Mouse (Mus musculus) limb, embryonic 13.5 days (tissue): ENCODE measurements around the gene Gm18596. TPM values are rescaled to one million over a fixed set of nuclear protein-coding genes. Genes with fewer than 3 reads are reported as not detected.

Source experiments
- ATAC-seq: fragments of 200-750 bp; cut with Nextera tagmentation; 2 replicates; pipeline ENCODE4 v1.8.0; 2017; ENCODE audit warnings: low read depth, moderate number of reproducible peaks, moderate TSS enrichment; ENCODE audit not compliant: low FRiP score
- H3K27ac ChIP-seq: fragments of 300-500 bp; sonication (generic); 2 replicates; pipeline ENCODE4 v1.5.1; 2015; ENCODE audit warnings: inconsistent platforms, mild to moderate bottlenecking, moderate library complexity
- H3K27me3 ChIP-seq: fragments of 300-500 bp; sonication (generic); 2 replicates; pipeline ENCODE4 v1.6.1; 2015; ENCODE audit warnings: mild to moderate bottlenecking, inconsistent platforms
- H3K36me3 ChIP-seq: fragments of 300-500 bp; sonication (generic); 2 replicates; pipeline ENCODE4 v1.6.1; 2015; ENCODE audit warnings: inconsistent platforms, mild to moderate bottlenecking, moderate library complexity
- H3K4me1 ChIP-seq: fragments of 300-500 bp; sonication (generic); 2 replicates; pipeline ENCODE4 v1.6.1; 2015; ENCODE audit warnings: inconsistent platforms
- H3K4me2 ChIP-seq: fragments of 300-500 bp; sonication (generic); replicated peaks from 2 replicates; pipeline ENCODE4 v1.6.1; 2015; ENCODE audit warnings: inconsistent platforms, mild to moderate bottlenecking, moderate library complexity
- H3K4me3 ChIP-seq: fragments of 300-500 bp; sonication (generic); 2 replicates; pipeline ENCODE4 v1.5.1; 2015; ENCODE audit warnings: moderate library complexity, mild to moderate bottlenecking, inconsistent platforms
- H3K9ac ChIP-seq: fragments of 300-500 bp; sonication (generic); 2 replicates; pipeline ENCODE4 v1.6.1; 2015; ENCODE audit warnings: mild to moderate bottlenecking, inconsistent platforms
- H3K9me3 ChIP-seq: fragments of 300-500 bp; sonication (generic); 2 replicates; pipeline ENCODE4 v1.6.1; 2016; ENCODE audit warnings: inconsistent platforms
- WGBS: fragments of 180-500 bp; shearing (Covaris S2); methylation state at CpG from one replicate; pipeline ENCODE4 v1.1.7; 2015; 5-methylcytosine and 5-hydroxymethylcytosine counted together
- polyA plus RNA-seq: library from polyadenylated mRNA; unstranded; fragments of >200 nt; fragmentation: Nextera tagmentation; extraction: Ambion mirVana; gene quantifications from 2 replicates; pipeline ENCODE4 v1.2.1, GENCODE M21; 2015

Gene Gm18596
- polyA plus RNA-seq, 1 experiment from 2014 or later, result not detected

DNA sequence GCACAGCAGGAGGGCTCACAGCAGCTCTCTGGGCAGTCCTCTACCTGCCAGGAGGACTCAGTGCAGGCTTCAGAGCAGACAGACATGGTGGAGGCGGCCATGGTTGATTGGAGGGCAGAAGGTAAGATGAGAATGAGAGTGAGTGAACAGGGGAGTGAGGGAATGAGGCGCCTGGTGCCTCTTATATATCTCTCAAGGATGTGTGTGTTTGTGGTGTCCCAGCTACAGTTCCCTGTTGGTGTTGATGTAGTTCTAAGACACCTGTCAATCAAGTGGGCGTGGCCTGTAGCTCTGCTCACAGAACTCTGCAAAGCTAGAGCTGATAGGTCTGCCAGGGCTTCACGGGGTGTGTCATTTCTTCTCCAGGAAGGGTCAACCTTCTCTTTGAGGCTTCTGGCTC lies 45.3 kb downstream of the Gm18596 start, which contains the start of gene Gm9508:
Gene Gm9508 (minus strand): TSS at position 101 of the 400 bp plus-strand sequence.
- H3K4me1 ChIP-seq, result peaks cover 10% of the 10 kb centered on the region
- no peaks in the 10 kb centered on the region for H3K36me3 ChIP-seq
- ATAC-seq, result no peak
- no peak within 1 kb of the TSS for H3K4me3 ChIP-seq
- H3K4me2 ChIP-seq, result no peak within 1 kb of the TSS
- no peaks in the 10 kb centered on the region for H3K27me3 ChIP-seq
- no peak within 1 kb of the TSS for H3K27ac ChIP-seq
- no peak within 1 kb of the TSS for H3K9ac ChIP-seq
- H3K9me3 ChIP-seq, result 0 out of 2 replicates have a peak, but pooled peaks cover 6% of the 10 kb centered on the region
- 38% methylated on average over 4 of the region's 4 CpGs for WGBS

Other genes starting within 250 kb of the Gm18596 start
- 40.7 and 43.6 TPM in 2 replicates for gene Fam207a, start 226.9 kb downstream of the Gm18596 start, polyA plus RNA-seq
- gene Itgb2, start 212.4 kb downstream of the Gm18596 start, polyA plus RNA-seq, result 1.2 and 1.3 TPM in 2 replicates
- gene Pttg1ip, start 160.9 kb downstream of the Gm18596 start, polyA plus RNA-seq, result 122 and 124 TPM in 2 replicates
- gene Sumo3, start 136.5 kb downstream of the Gm18596 start, polyA plus RNA-seq, result 389 and 422 TPM in 2 replicates
- gene Gm49325, start 136.4 kb downstream of the Gm18596 start, polyA plus RNA-seq, result 3.9 TPM in 1 of 2 replicates, not detected in the other
- gene Ube2g2, start 120.4 kb downstream of the Gm18596 start, polyA plus RNA-seq, result 89.3 and 96.0 TPM in 2 replicates
- 0.74 and 1.3 TPM in 2 replicates for gene Tspear, start 56.1 kb downstream of the Gm18596 start, polyA plus RNA-seq
- not detected in 2 replicates for gene Gm19402, start 51.9 kb downstream of the Gm18596 start, polyA plus RNA-seq
- not detected in 2 replicates for gene Gm9508, start 45.4 kb downstream of the Gm18596 start, polyA plus RNA-seq
- gene Gm10272, start 36.0 kb downstream of the Gm18596 start, polyA plus RNA-seq, result not detected in 2 replicates
- gene Gm10024, start 31.2 kb downstream of the Gm18596 start, polyA plus RNA-seq, result 0.51 TPM in 1 of 2 replicates, not detected in the other
- gene Gm10142, start 26.8 kb downstream of the Gm18596 start, polyA plus RNA-seq, result not detected in 2 replicates
- 0.23 TPM in 1 of 2 replicates, not detected in the other for gene Krtap12-1, start 22.0 kb downstream of the Gm18596 start, polyA plus RNA-seq
- gene Gm10100, start 16.2 kb downstream of the Gm18596 start, polyA plus RNA-seq, result not detected in 2 replicates
- gene Gm9736, start 8.7 kb upstream of the Gm18596 start, polyA plus RNA-seq, result not detected in 2 replicates
- not detected in 2 replicates for gene Gm3233, start 17.0 kb upstream of the Gm18596 start, polyA plus RNA-seq
- not detected in 2 replicates for gene Gm3238, start 28.7 kb upstream of the Gm18596 start, polyA plus RNA-seq
- gene Gm7138, start 34.3 kb upstream of the Gm18596 start, polyA plus RNA-seq, result not detected in 2 replicates
- gene Gm3250, start 39.9 kb upstream of the Gm18596 start, polyA plus RNA-seq, result not detected in 2 replicates
- not detected in 2 replicates for gene Gm7137, start 45.6 kb upstream of the Gm18596 start, polyA plus RNA-seq
- not detected in 2 replicates for gene Gm9639, start 52.4 kb upstream of the Gm18596 start, polyA plus RNA-seq
- not detected in 2 replicates for gene Gm19668, start 56.5 kb upstream of the Gm18596 start, polyA plus RNA-seq
- gene Gm9507, start 69.2 kb upstream of the Gm18596 start, polyA plus RNA-seq, result not detected in 2 replicates
- not detected in 2 replicates for gene Gm2696, start 72.0 kb upstream of the Gm18596 start, polyA plus RNA-seq
- not detected in 2 replicates for gene Krtap10-4, start 84.5 kb upstream of the Gm18596 start, polyA plus RNA-seq
- gene Krtap10-10, start 93.3 kb upstream of the Gm18596 start, polyA plus RNA-seq, result not detected in 2 replicates
- gene Gm36176, start 104.2 kb upstream of the Gm18596 start, polyA plus RNA-seq, result not detected in 2 replicates
- gene Gm10318, start 110.2 kb upstream of the Gm18596 start, polyA plus RNA-seq, result not detected in 2 replicates
- gene Gm3285, start 119.3 kb upstream of the Gm18596 start, polyA plus RNA-seq, result not detected in 2 replicates
- 4.1 and 4.7 TPM in 2 replicates for gene Lrrc3, start 159.9 kb upstream of the Gm18596 start, polyA plus RNA-seq
- 0.28 and 0.29 TPM in 2 replicates for gene Trpm2, start 227.9 kb upstream of the Gm18596 start, polyA plus RNA-seq
- 30.6 and 31.1 TPM in 2 replicates for gene 1810043G02Rik, start 235.9 kb upstream of the Gm18596 start, polyA plus RNA-seq